Mouse (Mus musculus) liver (tissue): ENCODE measurements around the gene Myo7a.
A peak's percentile ranks its signal among the peaks of the same experiment; 100 is the strongest.

Experiments
- DNase-seq: peaks from one replicate; pipeline ENCODE4 v3.0.0-alpha.2; 2020; ENCODE audit warnings: mixed read lengths

The Myo7a gene

GRCm38 (mm10) chr7:98119179-98119960 lies at the start of gene Myo7a:
Gene Myo7a, minus strand, starts transcription at chr7:98119524.
- DNase-seq = peak; percentile 63

DNA sequence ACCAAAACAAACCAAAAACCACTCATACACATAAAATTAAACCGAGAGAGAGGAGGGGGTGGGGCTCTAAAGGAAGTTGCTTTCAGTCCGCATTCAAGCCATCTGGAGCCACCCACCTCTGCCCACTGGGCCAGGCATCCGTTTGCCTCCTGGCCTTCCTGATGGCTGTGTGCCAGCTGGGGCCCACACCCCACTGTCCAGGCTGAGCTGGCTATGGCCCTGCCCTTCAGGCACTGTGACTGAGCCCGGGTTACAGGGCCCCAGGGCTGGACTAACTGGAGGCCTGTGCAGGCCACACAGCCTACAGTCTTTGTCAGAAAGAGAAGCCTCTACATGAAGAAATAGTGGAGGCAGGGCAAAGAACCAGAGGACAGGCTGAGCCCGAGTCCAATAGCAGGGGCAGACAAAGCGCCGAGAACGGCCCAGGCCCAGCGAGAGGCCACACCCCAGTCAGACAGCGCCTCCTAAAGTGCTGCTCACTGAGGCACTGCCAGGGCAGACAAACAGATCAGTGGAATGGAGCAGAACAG lies 45.7 kb upstream of the Myo7a start:
- DNase-seq = peak; percentile 71

DNA sequence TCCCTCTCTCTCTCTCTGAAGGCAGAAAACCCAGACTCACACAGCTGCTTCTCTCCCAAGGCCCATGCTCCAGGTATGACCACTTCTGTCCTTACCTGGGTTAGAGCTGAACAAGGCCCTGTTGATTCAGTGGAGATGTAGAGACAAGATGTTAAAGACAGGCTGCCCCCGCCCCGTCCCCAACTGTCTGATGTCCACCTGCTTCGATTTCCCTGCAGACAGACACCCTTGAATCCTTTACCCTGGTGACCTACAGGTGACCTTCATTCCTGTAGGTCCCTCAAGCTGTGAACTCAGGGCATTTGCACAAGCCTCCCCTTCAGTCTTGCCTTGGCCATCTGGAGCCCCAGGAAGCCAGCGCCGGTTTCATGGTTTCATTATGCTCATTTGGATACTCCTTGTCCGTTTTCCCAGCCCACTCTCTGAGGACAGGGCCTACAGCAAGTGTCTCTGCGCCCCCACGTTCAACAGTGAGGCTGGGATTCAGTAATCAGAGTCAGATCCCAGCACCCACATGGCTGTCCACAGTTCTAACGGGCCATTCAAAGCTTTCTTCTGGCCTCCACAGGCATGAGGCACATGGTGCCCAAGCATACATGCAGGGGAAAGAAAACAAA lies 45.2 kb upstream of the Myo7a start:
- DNase-seq = no peak

DNA sequence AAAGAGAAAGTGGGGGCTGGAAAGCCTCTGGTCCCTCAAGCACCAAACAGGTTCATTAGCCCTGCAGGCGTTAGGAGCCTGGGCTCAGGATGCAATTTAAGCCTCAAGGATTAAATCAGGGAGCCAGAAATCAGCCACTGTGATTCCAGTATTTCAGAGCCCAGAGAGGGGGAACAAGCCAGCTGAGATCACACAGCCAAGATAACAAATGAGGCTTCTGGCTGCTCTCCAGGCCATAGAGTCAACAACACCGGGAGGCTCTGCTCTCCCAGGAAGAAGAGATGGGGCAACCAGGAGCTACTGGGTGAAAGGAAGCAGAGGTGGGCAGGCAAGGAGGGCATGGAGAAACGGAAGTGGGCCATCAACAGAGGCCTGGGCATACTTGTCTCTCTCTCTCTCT lies 44.4 kb upstream of the Myo7a start:
- DNase-seq = no peak

DNA sequence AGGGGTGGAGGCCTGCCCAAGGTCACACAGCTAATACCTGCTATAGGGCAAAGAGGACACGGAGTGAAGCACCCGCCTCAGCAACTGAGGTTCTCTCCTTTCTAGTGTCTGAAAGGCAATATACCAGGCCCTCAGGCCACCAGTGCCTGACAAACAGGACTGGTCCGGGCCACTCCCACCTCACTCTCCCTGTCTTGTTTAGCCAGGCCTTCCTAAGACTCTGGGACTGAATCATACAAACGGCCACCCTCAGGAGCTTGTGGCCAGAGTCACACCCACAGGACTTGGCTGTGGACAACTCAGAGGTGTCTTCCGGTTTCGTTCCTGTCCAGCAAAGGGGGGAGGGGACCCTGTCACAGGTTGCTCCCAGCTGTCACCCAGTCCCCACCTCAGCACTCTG lies 42.9 kb upstream of the Myo7a start:
- DNase-seq = no peak

DNA sequence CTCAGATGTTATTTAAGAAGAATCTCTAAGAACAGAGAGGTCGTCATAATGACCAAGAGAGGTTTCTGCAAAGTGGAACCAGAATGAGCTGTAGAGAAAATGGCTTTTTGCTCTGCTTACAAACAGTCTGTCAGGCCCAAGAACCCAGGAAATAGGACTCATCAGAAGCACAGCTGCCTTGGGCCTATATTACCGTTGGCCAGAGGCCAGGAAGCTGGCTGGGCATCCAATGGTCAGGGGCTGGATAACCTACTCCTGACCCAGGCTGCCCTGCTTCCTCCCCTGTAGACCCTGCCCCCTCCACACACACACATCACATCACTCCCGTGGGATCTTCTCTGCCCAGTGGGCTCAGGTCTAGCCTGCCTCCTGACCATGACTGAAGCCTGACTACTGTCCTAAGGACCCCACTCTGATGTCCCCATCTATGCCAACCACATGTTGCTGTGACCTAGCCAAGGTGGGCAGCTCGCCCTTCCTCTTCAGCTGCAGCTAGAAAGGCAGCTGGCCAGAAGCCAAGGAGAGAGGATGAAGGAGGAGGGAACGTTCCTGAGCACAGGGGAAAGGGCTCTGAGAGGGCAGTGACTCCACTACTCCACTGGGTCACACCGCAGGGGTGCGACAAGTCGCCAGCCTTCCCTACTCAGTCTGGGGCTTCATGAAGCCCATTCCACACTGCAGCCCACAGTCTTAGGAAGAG lies 40.9 kb upstream of the Myo7a start:
- DNase-seq = no peak

- peak; percentile 65 for DNase-seq
Observed at GRCm38 (mm10) chr7:98158481-98158880, 39.2 kb upstream of the Myo7a start.

GRCm38 (mm10) chr7:98157636-98158332 lies 38.5 kb upstream of the Myo7a start:
- peak; percentile 63 for DNase-seq

GRCm38 (mm10) chr7:98156280-98156665 lies 36.9 kb upstream of the Myo7a start:
- no peak for DNase-seq

- peak; percentile 82 for DNase-seq
Observed at GRCm38 (mm10) chr7:98155546-98156279, 36.4 kb upstream of the Myo7a start.

DNA sequence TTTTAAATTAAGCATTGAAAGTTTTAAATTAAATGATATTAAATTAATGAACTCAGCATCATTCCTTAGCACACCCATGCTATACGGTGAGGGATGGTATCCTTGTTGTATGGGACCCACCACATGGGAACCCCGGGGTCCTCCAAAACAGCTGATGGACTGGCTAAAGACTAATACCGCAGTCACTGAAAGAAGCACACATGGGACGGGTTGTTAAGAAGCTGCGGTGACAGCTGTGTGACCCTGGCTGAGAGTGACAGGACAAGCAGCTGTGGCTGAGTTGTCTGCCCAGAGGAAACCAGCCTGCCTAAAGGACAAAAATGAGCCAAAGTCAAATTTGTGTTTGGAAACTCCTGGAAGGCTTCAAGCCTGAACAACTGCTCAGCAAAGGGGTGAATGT lies 34.6 kb upstream of the Myo7a start:
- DNase-seq = no peak

DNA sequence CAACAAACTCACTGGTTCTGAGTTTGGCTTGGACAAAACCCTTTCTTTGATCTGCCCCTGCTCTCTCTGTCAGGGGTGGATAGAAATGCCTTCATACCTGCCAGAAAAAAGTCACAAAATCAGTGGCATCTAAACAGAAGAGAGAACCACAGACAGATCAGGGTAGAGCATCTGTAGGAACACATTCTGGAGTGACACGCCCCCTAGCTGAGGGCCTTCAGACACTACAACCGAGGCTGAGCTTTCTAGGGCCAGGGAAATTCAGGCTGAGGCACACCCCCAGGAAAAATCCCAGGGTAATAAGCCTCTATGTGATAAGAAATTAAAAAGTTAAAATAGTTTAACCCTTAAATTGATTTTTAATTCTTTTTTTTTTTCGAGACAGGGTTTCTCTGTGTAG lies 34.0 kb upstream of the Myo7a start:
- DNase-seq = no peak

GRCm38 (mm10) chr7:98152400-98152799 lies 33.1 kb upstream of the Myo7a start:
- no peak for DNase-seq

GRCm38 (mm10) chr7:98150525-98150924 lies 31.2 kb upstream of the Myo7a start:
- DNase-seq = no peak

GRCm38 (mm10) chr7:98149802-98150201 lies 30.5 kb upstream of the Myo7a start:
- no peak for DNase-seq

DNA sequence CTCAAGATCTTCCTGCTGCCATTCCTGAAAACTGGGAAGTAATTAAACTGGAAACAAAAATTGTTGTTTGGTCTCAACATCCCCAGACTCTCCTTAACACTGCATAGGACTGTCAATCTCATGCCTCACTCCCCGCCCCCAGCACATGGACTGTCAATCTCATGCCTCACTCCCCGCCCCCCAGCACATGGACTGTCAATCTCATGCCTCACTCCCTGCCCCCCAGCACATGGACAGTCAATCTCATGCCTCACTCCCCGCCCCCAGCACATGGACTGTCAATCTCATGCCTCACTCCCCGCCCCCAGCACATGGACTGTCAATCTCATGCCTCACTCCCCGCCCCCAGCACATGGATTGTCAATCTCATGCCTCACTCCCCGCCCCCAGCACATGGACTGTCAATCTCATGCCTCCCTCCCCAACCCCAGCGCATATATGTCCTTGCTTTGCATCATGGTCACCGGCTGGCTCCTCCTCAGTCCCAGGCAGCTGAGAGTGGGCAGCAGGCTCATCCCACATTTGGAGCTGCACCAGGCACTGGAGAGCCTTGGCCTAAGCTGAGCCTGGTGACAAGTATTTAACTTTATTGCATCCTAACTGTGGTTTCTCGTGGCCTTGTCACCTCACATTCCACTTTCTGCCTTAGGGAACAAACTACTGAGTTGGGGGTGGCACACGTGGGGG lies 29.5 kb upstream of the Myo7a start:
- DNase-seq = no peak

DNA sequence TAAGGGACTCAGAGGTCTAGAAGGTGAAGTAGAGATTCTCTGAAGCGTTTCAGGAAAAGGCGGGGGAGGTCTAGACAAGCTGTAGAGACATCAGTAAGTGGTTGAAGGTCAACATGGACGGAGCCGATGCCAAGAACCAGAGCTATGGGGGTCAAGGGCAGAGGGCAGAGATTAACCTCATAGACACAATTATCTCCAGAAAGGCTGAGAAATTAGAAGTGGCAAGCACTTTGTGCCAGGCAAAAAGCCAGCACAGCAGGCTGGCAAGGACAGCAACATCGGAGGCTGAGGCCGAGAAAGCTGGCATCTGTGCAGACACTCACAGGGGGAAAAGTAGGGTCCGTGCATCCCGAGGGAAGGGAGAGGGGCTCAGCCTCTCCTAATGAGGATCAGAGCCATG lies 28.4 kb upstream of the Myo7a start:
- DNase-seq = no peak

DNA sequence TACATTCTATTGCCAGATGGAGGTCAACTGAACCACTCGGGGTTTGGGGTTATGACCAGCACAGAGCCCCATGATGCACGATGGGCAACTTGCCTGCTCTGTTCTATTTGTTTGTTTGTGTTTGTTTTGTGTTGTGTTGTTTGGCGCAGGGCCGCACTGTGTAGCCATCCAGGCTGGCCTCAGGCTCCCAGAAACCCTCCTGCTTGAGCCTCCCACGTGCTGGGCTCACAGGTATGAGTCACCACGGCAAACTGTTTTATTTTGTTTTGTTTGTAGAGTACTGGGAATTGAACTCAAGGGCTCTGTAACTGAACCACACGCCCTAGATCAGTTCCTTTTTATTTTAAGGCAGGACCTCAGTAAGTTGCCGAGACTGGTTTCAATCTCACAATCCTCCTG lies 27.1 kb upstream of the Myo7a start:
- no peak for DNase-seq

- DNase-seq = no peak
Observed at GRCm38 (mm10) chr7:98145842-98146446, 26.6 kb upstream of the Myo7a start.

GRCm38 (mm10) chr7:98145402-98145801 lies 26.1 kb upstream of the Myo7a start, which contains the start of gene Omp:
Gene Omp, minus strand, starts transcription at chr7:98145502.
- no peak for DNase-seq

- DNase-seq = no peak
Observed at GRCm38 (mm10) chr7:98142648-98143047, 23.3 kb upstream of the Myo7a start.
